8 mouse cellular contexts compared by ENCODE assay signal in the genomic region with DNA sequence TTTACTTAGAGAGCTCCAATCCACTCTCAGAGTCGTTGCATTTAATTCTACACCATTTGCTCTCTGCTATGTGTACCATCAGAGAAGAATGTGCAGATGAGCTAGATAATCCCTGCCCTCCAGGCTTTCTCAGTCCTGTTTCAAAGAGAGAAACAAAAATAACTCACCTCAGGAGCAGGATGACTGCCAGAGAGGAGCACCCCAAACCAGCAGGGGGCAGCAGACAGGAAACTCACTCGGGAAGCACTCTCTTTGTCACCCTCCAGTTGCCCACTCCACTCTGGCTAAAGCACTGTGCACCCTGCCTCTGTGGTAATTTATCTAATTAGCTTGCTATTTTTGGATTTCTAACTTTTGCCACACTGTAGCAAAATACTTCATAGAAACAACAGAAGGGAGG.
DNase-seq lines count a peak whose midpoint lies in the region; ATAC-seq and TF ChIP-seq lines count a peak whose summit lies in the region.

No protein-coding gene starts in this region.

- H3K4me3 ChIP-seq in kidney, embryonic 14.5 days (ENCODE audit: low read length), result no peak overlapping the region
- H3K4me3 ChIP-seq in ES-E14 (ENCODE audit: insufficient read depth in 1 of 2, low read depth in 1 of 2, low read length in 2 of 2, poor library complexity in 1 of 2, severe bottlenecking in 1 of 2), result no peak overlapping the region
- no peak overlapping the region for H3K4me3 ChIP-seq in liver, embryonic 14.5 days (ENCODE audit: insufficient read depth in 1 of 2, low read depth in 2 of 2, low read length in 2 of 2)

- no peaks in the 10 kb centered on the region for H3K4me1 ChIP-seq in kidney, embryonic 14.5 days (ENCODE audit: control insufficient read depth, insufficient read depth, low read length)
- H3K4me1 ChIP-seq in ES-E14 (ENCODE audit: control insufficient read depth in 2 of 2, insufficient read depth in 2 of 2, low read length in 2 of 2, poor library complexity in 1 of 2), result no peaks in the 10 kb centered on the region
- no peaks in the 10 kb centered on the region; a peak in 2 of 4 replicates for H3K4me1 ChIP-seq in liver, embryonic 14.5 days (replicated peaks; ENCODE audit: control insufficient read depth in 2 of 2, insufficient read depth in 2 of 2, low read length in 1 of 2)

- H3K9ac ChIP-seq in kidney, embryonic 14.5 days (ENCODE audit: low read depth, low read length), result no peak overlapping the region
- no peak overlapping the region for H3K9ac ChIP-seq in ES-E14 (ENCODE audit: insufficient read depth, low read depth, low read length, poor library complexity, severe bottlenecking)
- no peak overlapping the region for H3K9ac ChIP-seq in liver, embryonic 14.5 days (replicated peaks)

- peak; percentile 11 for DNase-seq in kidney, adult 18-20 months
- peak; percentile 43 for DNase-seq in ES-E14 (ENCODE audit: low read depth, low spot score)
- DNase-seq in ZHBTc4 (ENCODE audit: low read depth, low spot score), result peak; percentile 61
- no peak for DNase-seq in liver, embryonic 14.5 days (ENCODE audit: low read depth in 3 of 3, low spot score in 3 of 3)
- DNase-seq in c-Kit-positive CD71-positive TER-119-positive erythroid progenitor cells, embryonic 14.5 days (ENCODE audit: low spot score), result no peak

- no peaks in the 10 kb centered on the region for H3K36me3 ChIP-seq in kidney, embryonic 14.5 days (ENCODE audit: control insufficient read depth, insufficient read depth, low read length)
- no peaks in the 10 kb centered on the region for H3K36me3 ChIP-seq in ES-E14 (ENCODE audit: control insufficient read depth, insufficient read depth, low read length, poor library complexity, severe bottlenecking)
- no peaks in the 10 kb centered on the region for H3K36me3 ChIP-seq in liver, embryonic 14.5 days (replicated peaks; ENCODE audit: control insufficient read depth, insufficient read depth, low read depth)

- in situ Hi-C loops in ES-E14 (cut with MboI; ENCODE audit: low sequenced_read_pairs in 2 of 2, unreplicated experiment in 2 of 2), result no loop called here

- TF ChIP-seq EP300 in liver, embryonic 14.5 days (IDR thresholded peaks at IDR 0.05; ENCODE audit: low read depth), result no peak

- peak; percentile 37; the same call in 1 of the 2 replicates for TF ChIP-seq CTCF in liver, embryonic 14.5 days (IDR thresholded peaks at IDR 0.05; ENCODE audit: low read depth)

- 38% methylated on average over 2 of the region's 2 CpGs for WGBS in kidney, embryonic 14.5 days
- WGBS in liver, embryonic 14.5 days (ENCODE audit: insufficient replicate concordance), result 30% methylated on average over 2 of the region's 2 CpGs

- no peak for ATAC-seq in kidney, embryonic 14.5 days (ENCODE audit: low FRiP score, low TSS enrichment)
- no peak for ATAC-seq in liver, embryonic 14.5 days (ENCODE audit: insufficient read depth)
- ATAC-seq in erythroblast, adult 5-6 weeks (replicated peaks; ENCODE audit: low FRiP score, poor library complexity, severe bottlenecking), result no peak
- ATAC-seq in activated CD4-positive, CD25-positive, alpha-beta regulatory T cell, adult 4 months, result no peak

- H3K27ac ChIP-seq in kidney, embryonic 14.5 days (ENCODE audit: low read depth, low read length), result no peak overlapping the region
- no peak overlapping the region for H3K27ac ChIP-seq in ES-E14 (ENCODE audit: insufficient read depth, low read depth, low read length, poor library complexity, severe bottlenecking)
- H3K27ac ChIP-seq in liver, embryonic 14.5 days, result no peak overlapping the region

- H3K9me3 ChIP-seq in kidney, embryonic 14.5 days (ENCODE audit: control insufficient read depth, low read length), result no peaks in the 10 kb centered on the region
- H3K9me3 ChIP-seq in ES-E14 (ENCODE audit: control insufficient read depth, insufficient read depth, low read depth, low read length), result no peaks in the 10 kb centered on the region
- H3K9me3 ChIP-seq in liver, embryonic 14.5 days (ENCODE audit: control insufficient read depth, low read length), result no peaks in the 10 kb centered on the region

- no peaks in the 10 kb centered on the region for H3K27me3 ChIP-seq in kidney, embryonic 14.5 days (ENCODE audit: control insufficient read depth, insufficient read depth, low read length)
- no peaks in the 10 kb centered on the region for H3K27me3 ChIP-seq in liver, embryonic 14.5 days (ENCODE audit: control insufficient read depth, insufficient read depth, low read length)

- H3K4me2 ChIP-seq in kidney, embryonic 14.5 days (replicated peaks; ENCODE audit: low read depth, low read length), result no peak overlapping the region
- H3K4me2 ChIP-seq in liver, embryonic 14.5 days (ENCODE audit: low read depth), result no peak overlapping the region

TF ChIP-seq in ES-E14, 5 proteins besides CTCF, POLR2A, EP300 and RAD21:
- no peak for TF ChIP-seq MAFK (IDR thresholded peaks at IDR 0.05; ENCODE audit: insufficient read depth, low read depth, low read length)
- TF ChIP-seq CHD2 (IDR thresholded peaks at IDR 0.05; ENCODE audit: low read depth, low read length), result no peak
- no peak for TF ChIP-seq HCFC1 (IDR thresholded peaks at IDR 0.05; ENCODE audit: borderline replicate concordance, insufficient read depth, low read length)
- no peak for TF ChIP-seq ZC3H11A (IDR thresholded peaks at IDR 0.05; ENCODE audit: borderline replicate concordance, low read depth, low read length)
- no peak for TF ChIP-seq ZNF384 (IDR thresholded peaks at IDR 0.05; ENCODE audit: low read depth, low read length)

Comparison
In these comparisons a context has a peak if more than half of its experiments do, and no peak if none do; other contexts are left out.
1. DNase-seq: peak in kidney, adult 18-20 months (single experiment), ES-E14 (single experiment) and ZHBTc4 (single experiment); none in liver, embryonic 14.5 days (0 of 3) and c-Kit-positive CD71-positive TER-119-positive erythroid progenitor cells, embryonic 14.5 days (single experiment).